Mouse (Mus musculus) urinary bladder, adult 2 months (tissue): ENCODE measurements around the gene Scamp1. TPM values are rescaled to one million over a fixed set of nuclear protein-coding genes. Genes with fewer than 3 reads are reported as not detected.

Experiments
- DNase-seq: peaks from one replicate; pipeline ENCODE4 v3.0.0; 2022; ENCODE audit warnings: low spot score
- polyA plus RNA-seq: library from polyadenylated mRNA; depleted of rRNA; stranded (reverse); fragments of >200 nt; gene quantifications from 2 replicates; pipeline ENCODE4 v1.2.3, GENCODE M21; 2012

Scamp1 gene
- polyA plus RNA-seq, 1 experiment: 39.0 TPM

DNA sequence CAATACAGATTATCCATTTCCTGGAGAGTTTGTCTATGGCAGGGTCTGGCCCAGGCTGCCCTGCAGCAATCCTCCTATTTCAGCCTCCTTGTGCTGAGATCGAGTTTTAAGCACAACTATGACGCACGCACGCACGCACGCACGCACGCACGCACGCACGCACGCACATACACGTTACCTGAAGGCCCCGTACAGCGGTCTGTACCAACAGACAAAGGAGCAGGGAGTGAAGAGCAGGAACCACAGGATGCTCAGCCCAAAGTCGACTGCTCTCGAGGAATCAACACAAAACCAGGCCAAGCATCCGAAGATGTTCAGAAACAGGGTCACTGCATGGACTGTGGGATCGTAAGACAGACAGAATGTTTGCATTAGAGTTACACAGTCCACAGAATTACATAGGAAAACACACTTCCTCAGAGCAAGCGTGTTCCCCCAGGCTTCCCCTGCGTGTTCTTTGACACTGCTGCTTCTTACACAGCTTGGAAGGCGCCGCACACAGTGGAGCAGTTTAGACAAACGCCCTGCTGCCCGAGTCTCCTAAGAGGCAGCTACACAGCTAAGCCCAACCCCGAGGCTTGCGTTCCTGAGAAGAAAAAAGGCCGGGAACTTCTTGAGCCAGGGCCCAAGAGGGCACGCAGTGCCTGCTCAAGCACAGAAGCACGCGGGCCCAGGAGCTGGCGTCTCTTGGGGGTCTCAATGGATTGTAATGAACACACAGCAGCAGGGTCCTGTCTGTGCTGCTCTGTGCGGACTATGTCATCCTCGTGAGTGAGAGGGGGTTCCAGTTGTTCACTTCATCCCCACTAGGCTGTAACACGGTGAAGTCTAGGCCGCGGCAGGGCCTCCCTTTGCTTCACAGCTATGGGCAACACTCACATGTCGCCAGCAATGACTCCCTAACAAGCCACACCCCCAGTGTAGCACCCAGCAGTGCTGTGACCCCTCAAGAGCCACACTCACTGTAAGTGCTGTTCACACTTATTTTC, 60.6 kb downstream of the Scamp1 start:
- no peak for DNase-seq

DNA sequence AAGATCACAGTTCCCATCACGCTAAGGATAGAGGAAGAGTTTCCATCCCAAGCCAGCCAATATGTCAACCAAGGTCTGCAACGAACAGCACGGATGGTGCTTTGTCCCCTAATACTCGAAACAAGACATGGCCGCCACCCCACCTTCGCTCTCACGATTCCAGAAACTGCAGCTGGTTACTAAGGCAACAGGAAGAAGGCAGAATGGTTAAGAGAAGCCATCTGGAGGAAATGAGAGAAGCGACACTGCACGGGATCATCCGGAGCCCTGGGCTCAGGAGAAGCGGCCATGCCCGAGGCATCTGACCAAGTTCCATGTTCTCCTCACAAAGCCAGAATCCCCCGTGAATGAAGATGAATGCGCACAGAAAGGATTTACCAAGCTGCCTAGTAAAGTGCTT, 62.0 kb downstream of the Scamp1 start:
- DNase-seq: no peak

GRCm38 (mm10) chr13:94212716-94213115, 72.9 kb downstream of the Scamp1 start:
- no peak for DNase-seq

DNA sequence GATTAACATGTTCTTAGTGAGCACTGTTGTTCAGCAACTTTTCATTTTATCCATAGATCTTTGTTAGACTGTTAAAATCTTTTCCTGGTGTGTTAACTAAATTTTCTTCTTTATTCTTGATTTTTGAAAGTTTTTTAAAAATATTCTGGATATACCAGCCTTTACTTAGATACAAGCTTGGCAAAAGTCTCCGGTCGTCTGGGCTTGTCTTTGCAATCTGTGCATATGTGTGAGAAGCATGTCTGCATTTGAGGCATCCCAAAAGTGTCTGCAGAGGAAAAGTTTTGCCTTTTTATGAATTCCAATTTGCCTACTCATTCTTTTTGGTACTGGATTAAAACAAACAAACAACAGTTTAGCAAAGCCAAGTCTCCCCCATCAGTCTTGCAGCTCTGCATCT, 73.5 kb downstream of the Scamp1 start:
- no peak for DNase-seq

- no peak for DNase-seq
These were observed 74.2 kb downstream of the Scamp1 start for GRCm38 (mm10) chr13:94211236-94212119.

- no peak for DNase-seq
These were observed 76.8 kb downstream of the Scamp1 start for GRCm38 (mm10) chr13:94208892-94209291.

DNA sequence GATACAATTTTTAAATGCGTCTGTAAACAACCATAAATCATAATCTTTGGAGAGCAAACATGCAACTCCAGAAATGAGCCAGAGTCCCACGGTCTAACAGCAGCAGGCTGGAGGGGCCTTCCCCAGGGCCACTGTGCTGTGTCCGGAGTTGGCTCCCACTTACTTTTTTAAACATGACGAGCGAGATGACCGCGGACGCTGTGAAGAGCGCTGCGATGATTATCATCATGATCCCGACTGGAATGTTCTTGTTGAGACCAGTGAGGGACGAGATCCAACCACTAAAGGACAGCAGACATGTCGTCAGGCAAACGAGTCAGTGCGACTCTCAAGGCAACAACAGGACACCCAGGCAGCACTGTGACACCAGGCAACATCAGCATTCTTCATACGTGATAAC, 77.7 kb downstream of the Scamp1 start:
- DNase-seq: no peak

DNA sequence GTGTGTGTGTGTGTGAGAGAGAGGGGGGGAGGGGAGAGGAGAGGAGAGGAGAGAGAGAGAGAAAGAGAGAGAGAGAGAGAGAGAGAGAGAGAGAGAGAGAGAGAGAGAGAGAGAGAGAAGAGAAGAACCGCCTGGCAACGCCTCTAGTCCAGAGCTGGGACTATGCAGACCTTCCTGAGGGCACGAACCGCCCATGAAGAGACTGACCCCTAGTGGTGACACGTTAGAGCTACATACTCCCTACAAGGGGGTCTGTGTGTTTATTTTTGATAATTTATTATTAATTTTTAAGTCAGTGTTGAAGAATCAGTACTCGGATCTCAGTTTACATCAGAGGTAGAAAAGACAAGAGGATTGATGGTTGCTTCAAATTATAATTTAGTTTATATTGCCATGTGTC, 80.4 kb downstream of the Scamp1 start:
- DNase-seq: no peak

DNA sequence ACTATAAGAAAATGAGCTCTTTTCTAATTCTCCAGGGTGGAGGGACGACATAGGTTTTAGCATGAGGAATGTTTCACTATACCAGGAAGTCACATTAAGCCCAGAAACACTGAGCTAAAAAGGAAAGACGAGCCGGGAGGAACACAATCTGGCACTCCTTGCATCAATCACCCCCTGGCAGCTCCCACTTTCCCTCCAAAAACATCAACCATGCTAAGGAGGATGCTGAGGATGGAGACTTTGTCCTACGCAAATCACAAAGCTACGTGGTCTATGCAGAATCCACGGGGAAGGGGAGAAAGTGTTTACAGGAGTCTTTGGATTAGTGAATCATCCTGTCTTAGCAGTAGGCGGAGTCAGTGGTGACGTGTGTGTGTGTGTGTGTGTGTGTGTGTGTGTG, 85.8 kb downstream of the Scamp1 start:
- DNase-seq: no peak

GRCm38 (mm10) chr13:94198616-94199015, 87.0 kb downstream of the Scamp1 start:
- DNase-seq: no peak

DNA sequence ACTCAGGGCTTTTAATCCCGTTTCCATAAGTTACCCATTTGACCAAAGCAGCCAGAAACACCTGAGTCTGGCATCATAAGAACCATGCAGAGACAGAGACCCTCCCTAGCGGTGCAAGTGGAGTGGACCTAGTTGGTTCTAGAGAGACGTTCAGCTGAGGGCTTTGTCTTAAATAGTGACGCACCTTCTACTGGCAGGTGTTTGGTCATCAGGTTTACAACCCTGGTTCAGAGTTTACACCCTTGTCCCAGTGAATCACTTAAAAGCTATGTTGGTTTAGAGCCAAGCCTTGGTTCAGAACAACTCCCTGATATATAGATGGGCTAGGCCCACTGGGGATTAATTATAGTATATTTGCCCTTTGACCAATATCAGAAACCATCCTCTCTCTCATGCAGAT, 92.4 kb downstream of the Scamp1 start:
- no peak for DNase-seq

GRCm38 (mm10) chr13:94190386-94190785, 95.3 kb downstream of the Scamp1 start:
- DNase-seq: no peak

- no peak for DNase-seq
These were observed 97.2 kb downstream of the Scamp1 start for GRCm38 (mm10) chr13:94188200-94189086.

- DNase-seq: no peak
These were observed 100.0 kb downstream of the Scamp1 start for GRCm38 (mm10) chr13:94185631-94186030.

DNA sequence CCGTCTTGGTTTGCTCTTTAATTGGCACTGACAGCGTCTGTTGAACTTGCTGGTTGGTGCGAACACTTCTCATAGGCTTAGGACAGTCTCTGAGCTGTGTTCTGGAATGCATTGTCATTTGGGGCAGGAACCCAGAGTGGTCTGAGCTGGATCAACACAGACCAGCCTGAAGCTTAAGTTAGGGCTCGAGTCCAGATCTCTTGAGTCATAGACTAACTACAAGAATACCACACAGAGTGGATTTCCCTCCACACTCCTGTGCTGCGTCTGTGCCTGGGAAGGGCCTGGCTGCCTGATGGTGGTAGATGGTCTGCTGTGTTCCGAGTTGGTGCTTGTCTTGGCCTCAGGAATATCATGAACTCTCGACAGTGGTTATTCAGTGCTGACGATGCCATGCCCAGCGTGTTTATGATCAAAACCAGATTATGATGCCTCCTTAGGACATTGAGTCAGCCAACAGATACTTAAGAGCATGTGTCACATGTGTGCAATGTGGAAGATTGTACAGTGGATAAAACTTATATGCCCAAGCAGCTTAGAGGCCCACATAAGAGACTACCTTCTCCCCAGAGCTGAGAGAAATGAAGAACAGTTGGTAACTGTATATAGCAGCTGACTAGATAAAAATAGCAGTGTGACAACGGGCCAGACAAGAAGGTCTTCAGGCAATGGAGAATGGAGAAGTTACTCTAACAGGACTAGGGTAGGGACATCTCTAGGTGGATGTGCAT, 100.8 kb downstream of the Scamp1 start:
- no peak for DNase-seq

GRCm38 (mm10) chr13:94183372-94184021, 102.2 kb downstream of the Scamp1 start:
- DNase-seq: no peak

- DNase-seq: no peak
These were observed 103.6 kb downstream of the Scamp1 start for GRCm38 (mm10) chr13:94182026-94182425.

DNA sequence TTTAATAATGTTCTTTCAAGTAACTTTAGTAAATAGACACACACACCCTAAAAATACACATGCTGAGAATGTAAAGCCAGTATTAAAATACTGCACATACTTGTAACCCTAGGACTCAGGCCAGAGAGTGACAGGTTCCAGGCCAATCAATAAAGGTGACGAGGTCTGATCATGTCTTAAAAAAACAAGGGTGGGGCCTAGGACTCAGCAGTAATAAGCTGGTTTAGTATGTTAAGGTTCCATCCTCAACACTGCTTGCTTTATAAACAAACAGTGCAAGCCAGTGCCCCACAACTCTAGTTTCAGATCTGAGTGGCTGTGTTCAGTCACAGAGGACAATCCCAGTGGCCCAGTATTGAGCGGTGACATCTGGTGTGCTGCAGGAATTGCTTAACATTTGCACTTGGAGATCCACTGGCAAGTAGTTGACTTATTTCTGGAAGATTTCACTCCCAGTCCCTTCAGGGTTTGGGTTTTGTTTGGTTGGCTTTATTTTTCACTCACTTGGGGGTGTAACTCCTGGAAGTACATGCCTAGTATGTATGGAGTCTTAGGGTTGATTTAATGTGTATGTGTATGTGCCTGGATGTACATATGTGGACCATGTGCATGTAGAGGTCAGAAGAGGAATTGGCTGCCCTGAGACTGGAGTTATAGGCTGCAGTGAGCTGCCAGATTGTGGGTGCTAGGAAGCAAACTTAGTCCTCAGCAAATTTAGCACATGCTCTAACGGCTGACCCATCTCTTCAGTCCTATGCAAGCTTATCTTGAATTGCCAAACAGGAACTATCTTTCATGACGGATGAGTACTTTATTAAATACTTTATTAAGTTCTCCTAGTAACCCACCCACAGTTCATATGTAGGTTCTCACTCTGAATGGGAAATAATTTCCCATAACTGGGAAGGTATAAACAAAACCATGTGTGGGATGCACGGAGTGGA, 104.9 kb downstream of the Scamp1 start:
- DNase-seq: no peak

GRCm38 (mm10) chr13:94178401-94179040, 107.1 kb downstream of the Scamp1 start:
- no peak for DNase-seq
